Mouse (Mus musculus) kidney, embryonic 16.5 days (tissue): Measurements from ENCODE around the gene Enpep. TPM values are rescaled to one million over a fixed set of nuclear protein-coding genes. Genes with fewer than 3 reads are reported as not detected.
A peak's percentile ranks its signal among the peaks of the same experiment; 100 is the strongest.

Experiments used
- ATAC-seq: fragments of 200-750 bp; cut with Nextera tagmentation; 2 replicates; pipeline ENCODE4 v1.8.0; 2017; ENCODE audit warnings: moderate TSS enrichment; ENCODE audit not compliant: low FRiP score, low TSS enrichment
- H3K27ac ChIP-seq: fragments of 300-500 bp; sonication (generic); 2 replicates; pipeline ENCODE4 v1.5.1; 2014; ENCODE audit warnings: low read length
- H3K27me3 ChIP-seq: fragments of 300-500 bp; sonication (generic); 2 replicates; pipeline ENCODE4 v1.6.1; 2014; ENCODE audit warnings: low read length, control low read depth, mixed read lengths; ENCODE audit not compliant: insufficient read depth
- H3K36me3 ChIP-seq: fragments of 300-500 bp; sonication (generic); 2 replicates; pipeline ENCODE4 v1.6.1; 2014; ENCODE audit warnings: low read length, control low read depth, mixed read lengths; ENCODE audit not compliant: insufficient read depth
- H3K4me1 ChIP-seq: fragments of 300-500 bp; sonication (generic); 2 replicates; pipeline ENCODE4 v1.6.1; 2014; ENCODE audit warnings: low read length, control low read depth, mixed read lengths; ENCODE audit not compliant: insufficient read depth
- H3K4me2 ChIP-seq: fragments of 300-500 bp; sonication (generic); replicated peaks from 2 replicates; pipeline ENCODE4 v1.6.1; 2014; ENCODE audit warnings: low read depth, low read length
- H3K4me3 ChIP-seq: fragments of 300-500 bp; sonication (generic); 2 replicates; pipeline ENCODE4 v1.5.1; 2014; ENCODE audit warnings: mild to moderate bottlenecking, low read length
- H3K9ac ChIP-seq: fragments of 300-500 bp; sonication (generic); replicated peaks from 2 replicates; pipeline ENCODE4 v1.6.1; 2014; ENCODE audit warnings: low read length
- H3K9me3 ChIP-seq: fragments of 300-500 bp; sonication (generic); 2 replicates; pipeline ENCODE4 v1.6.1; 2016; ENCODE audit warnings: low read length, control low read depth
- WGBS: fragments of 180-500 bp; shearing (Covaris S2); extraction: QIAGEN DNeasy Blood & Tissue Kit; methylation state at CpG from one replicate; pipeline ENCODE4 v1.1.7; 2014; 5-methylcytosine and 5-hydroxymethylcytosine counted together
- polyA plus RNA-seq: library from polyadenylated mRNA; unstranded; fragments of >200 nt; fragmentation: Nextera tagmentation; extraction: Ambion mirVana; gene quantifications from 2 replicates; pipeline ENCODE4 v1.2.1, GENCODE M21; 2015

Gene Enpep
- polyA plus RNA-seq, 1 experiment from 2014 or later = 116 TPM

DNA sequence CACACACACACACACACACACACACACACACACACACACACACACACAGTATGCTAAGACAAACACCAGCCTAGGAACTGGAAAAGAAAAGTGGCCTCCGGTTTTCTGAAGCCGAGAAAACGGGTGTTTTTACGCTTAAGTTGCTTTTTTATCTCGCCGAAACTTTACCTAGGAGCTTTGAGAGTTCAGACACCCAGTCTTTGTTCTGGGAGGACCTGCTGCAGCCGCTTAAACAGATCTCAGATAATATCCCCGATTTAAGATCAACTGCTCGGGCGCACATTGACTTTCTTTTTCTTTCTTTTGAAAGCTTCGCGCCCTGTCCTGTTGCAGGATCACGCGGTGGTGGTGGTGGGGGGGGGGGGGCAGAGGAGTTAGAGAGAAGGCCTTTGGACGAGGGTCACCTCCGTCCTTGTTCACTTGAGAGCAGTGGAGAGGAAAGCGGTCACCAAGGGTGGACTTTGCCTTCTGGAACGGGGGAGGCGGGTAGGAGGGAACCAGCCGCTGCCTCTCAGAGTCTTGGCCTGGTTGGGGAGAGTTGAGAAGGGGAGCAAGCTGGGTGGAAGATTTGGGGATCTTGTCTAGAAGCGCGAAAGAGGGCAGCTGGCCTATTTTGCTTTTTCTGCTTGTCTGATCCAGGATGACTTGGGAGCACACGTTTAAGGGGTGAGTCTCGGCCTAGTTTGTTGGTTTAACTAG lies 111.7 kb downstream of the Enpep start:
- peak overlapping the region; percentile 16; the same call in 1 of the 2 replicates for H3K4me2 ChIP-seq
- H3K9me3 ChIP-seq = no peaks in the 10 kb centered on the region
- H3K4me1 ChIP-seq = peaks cover 8% of the 10 kb centered on the region; the same call in 1 of the 2 replicates
- peak overlapping the region; percentile 10 for H3K4me3 ChIP-seq
- WGBS = 6% methylated on average over 24 of the region's 24 CpGs
- H3K27me3 ChIP-seq = peaks cover 90% of the 10 kb centered on the region
- peak; percentile 46 for ATAC-seq
- peak overlapping the region; percentile 38; the same call in 1 of the 2 replicates for H3K9ac ChIP-seq
- H3K36me3 ChIP-seq = no peaks in the 10 kb centered on the region
- peak overlapping the region; percentile 68 for H3K27ac ChIP-seq

DNA sequence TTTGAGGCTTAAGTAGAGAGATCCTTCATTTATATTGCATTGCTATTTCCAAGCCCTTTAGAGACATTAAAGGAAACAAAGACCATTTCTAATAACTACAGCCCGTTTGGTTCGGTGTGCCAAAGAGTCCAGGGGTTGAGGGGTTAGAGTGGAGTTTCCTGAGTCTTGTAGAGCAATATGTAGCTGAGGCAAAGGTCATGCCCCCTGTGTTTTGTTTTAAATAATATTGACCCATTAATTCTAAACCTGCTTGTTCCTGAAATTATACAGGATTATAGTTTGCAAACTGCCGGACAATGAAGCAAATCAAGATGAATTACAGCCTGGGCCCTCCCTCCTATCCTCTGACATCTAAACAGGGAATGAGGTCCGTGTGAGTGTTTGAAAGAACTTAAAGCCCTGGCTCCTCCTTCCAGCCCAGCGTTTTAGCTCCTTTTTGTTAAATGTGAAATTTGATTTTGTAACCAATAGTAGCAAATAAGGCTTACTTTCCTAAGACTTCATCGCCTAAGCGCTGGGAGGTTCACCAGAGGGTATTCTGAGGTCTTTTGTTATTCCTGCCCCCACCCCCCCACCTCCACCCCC lies 112.3 kb downstream of the Enpep start:
- Histone ChIP-seq H3K9ac (no peak overlapping the region), H3K4me3 (no peak overlapping the region), H3K9me3 (no peaks in the 10 kb centered on the region), H3K36me3 (no peaks in the 10 kb centered on the region), H3K27me3 (peaks cover 90% of the 10 kb centered on the region), H3K4me1 (peaks cover 8% of the 10 kb centered on the region; the same call in 1 of the 2 replicates), H3K27ac (no peak overlapping the region), H3K4me2 (no peak overlapping the region)
- 6% methylated on average over 7 of the region's 7 CpGs for WGBS
- no peak for ATAC-seq

Other genes with a start within 250 kb of the Enpep start
- 7.2 and 10.3 TPM in 2 replicates for gene Pitx2, start 132.8 kb downstream of the Enpep start, polyA plus RNA-seq
- gene Elovl6, start 199.6 kb upstream of the Enpep start, polyA plus RNA-seq = 40.5 and 54.9 TPM in 2 replicates